Mouse (Mus musculus): ENCODE measurements at regions not wholly inside any gene's neighbourhood (a gene's known extent, or its start where the extent isn't known, plus 50 kb on each side); places are given as distances from the start of the nearest gene placed in this dataset.
"Not testable (repeated sequence)": the region's sequence is repeated elsewhere in the genome, so short reads cannot be mapped to it uniquely, and the experiment has no call there.

- DNase-seq (ENCODE audit: low spot score in 2 of 2) = no peak
These were observed 152.5 kb downstream of the Kif26a start for GRCm38 (mm10) chr12:112298521-112298920.

GRCm38 (mm10) chr12:112299089-112299488, 153.1 kb downstream of the Kif26a start:
- no peak for DNase-seq (ENCODE audit: low spot score in 2 of 2)

- DNase-seq (ENCODE audit: low spot score in 2 of 2) = no peak
These were observed 153.6 kb downstream of the Kif26a start for GRCm38 (mm10) chr12:112299603-112300002.

GRCm38 (mm10) chr12:112300125-112300524, 154.1 kb downstream of the Kif26a start:
- DNase-seq (ENCODE audit: low spot score in 2 of 2) = no peak

GRCm38 (mm10) chr12:112301411-112301891, 155.4 kb downstream of the Kif26a start:
- DNase-seq (ENCODE audit: low spot score in 2 of 2) = no peak

- DNase-seq (ENCODE audit: low spot score in 2 of 2) = no peak
These were observed 155.9 kb downstream of the Kif26a start for GRCm38 (mm10) chr12:112301929-112302328.

GRCm38 (mm10) chr12:112306208-112306607, 160.2 kb downstream of the Kif26a start:
- DNase-seq (ENCODE audit: low spot score in 2 of 2) = no peak

- no peak for DNase-seq (ENCODE audit: low spot score in 2 of 2)
These were observed 162.0 kb downstream of the Kif26a start for GRCm38 (mm10) chr12:112308016-112308415.

- not testable (repeated sequence) for DNase-seq (ENCODE audit: low spot score in 2 of 2)
These were observed 163.1 kb downstream of the Kif26a start for GRCm38 (mm10) chr12:112309096-112309495.

GRCm38 (mm10) chr12:112309781-112310180, 163.8 kb downstream of the Kif26a start:
- DNase-seq (ENCODE audit: low spot score in 2 of 2) = no peak

GRCm38 (mm10) chr12:112310661-112311060, 164.7 kb downstream of the Kif26a start:
- no peak for DNase-seq (ENCODE audit: low spot score in 2 of 2)

GRCm38 (mm10) chr12:112314781-112315180, 168.8 kb downstream of the Kif26a start:
- no peak for DNase-seq (ENCODE audit: low spot score in 2 of 2)

GRCm38 (mm10) chr12:112317191-112317590, 171.2 kb downstream of the Kif26a start:
- no peak for DNase-seq (ENCODE audit: low spot score in 2 of 2)

- no peak for DNase-seq (ENCODE audit: low spot score in 2 of 2)
These were observed 170.8 kb upstream of the A530016L24Rik start for GRCm38 (mm10) chr12:112318461-112318860.

- no peak for DNase-seq (ENCODE audit: low spot score in 2 of 2)
These were observed 167.1 kb upstream of the A530016L24Rik start for GRCm38 (mm10) chr12:112322196-112322595.

- DNase-seq (ENCODE audit: low spot score in 2 of 2) = no peak
These were observed 161.8 kb upstream of the A530016L24Rik start for GRCm38 (mm10) chr12:112327411-112327810.

- no peak for DNase-seq (ENCODE audit: low spot score in 2 of 2)
These were observed 160.3 kb upstream of the A530016L24Rik start for GRCm38 (mm10) chr12:112328809-112329575.

GRCm38 (mm10) chr12:112329701-112330301, 159.4 kb upstream of the A530016L24Rik start:
- peak; percentile 51 to 64 for DNase-seq (ENCODE audit: low spot score in 2 of 2)

- no peak for DNase-seq (ENCODE audit: low spot score in 2 of 2)
These were observed 158.7 kb upstream of the A530016L24Rik start for GRCm38 (mm10) chr12:112330557-112330956.

- DNase-seq (ENCODE audit: low spot score in 2 of 2) = no peak
These were observed 158.2 kb upstream of the A530016L24Rik start for GRCm38 (mm10) chr12:112331061-112331460.

GRCm38 (mm10) chr12:112333125-112334079, 155.8 kb upstream of the A530016L24Rik start:
- no peak for DNase-seq (ENCODE audit: low spot score in 2 of 2)

Data from layer of hippocampus, adult 8-10 months (tissue).